Mouse (Mus musculus): Measurements from ENCODE around the gene Dnmt3l.
"Not testable (repeated sequence)": the region's sequence is repeated elsewhere in the genome, so short reads cannot be mapped to it uniquely, and the experiment has no call there.

Gene Dnmt3l

GRCm38 (mm10) chr10:78086444-78087061, 44.8 kb downstream of the Dnmt3l start:
- DNase-seq = peak; percentile 54 to 56

- DNase-seq = peak; percentile 63 to 66
Observed at GRCm38 (mm10) chr10:78087101-78087511, 45.4 kb downstream of the Dnmt3l start.

DNA sequence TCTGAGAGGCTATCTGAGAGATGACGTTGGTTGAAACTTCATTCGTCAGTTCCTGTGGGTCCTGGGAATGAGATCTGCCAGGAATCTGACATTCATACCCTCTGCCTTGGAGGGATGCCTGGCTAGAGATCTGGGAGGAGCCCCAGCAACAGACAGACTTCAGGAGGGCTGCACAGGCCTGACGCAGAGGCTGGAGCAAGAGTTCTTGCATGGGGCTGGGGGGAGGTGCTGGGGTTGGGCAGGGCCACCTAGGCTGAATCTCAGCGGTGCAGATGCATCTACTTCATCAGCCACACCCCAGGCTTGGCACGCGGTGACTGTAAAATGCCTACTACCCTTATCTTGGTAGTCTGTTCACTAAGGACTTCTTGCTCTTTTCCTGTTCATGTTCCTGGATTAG, 48.5 kb downstream of the Dnmt3l start:
- DNase-seq = no peak

DNA sequence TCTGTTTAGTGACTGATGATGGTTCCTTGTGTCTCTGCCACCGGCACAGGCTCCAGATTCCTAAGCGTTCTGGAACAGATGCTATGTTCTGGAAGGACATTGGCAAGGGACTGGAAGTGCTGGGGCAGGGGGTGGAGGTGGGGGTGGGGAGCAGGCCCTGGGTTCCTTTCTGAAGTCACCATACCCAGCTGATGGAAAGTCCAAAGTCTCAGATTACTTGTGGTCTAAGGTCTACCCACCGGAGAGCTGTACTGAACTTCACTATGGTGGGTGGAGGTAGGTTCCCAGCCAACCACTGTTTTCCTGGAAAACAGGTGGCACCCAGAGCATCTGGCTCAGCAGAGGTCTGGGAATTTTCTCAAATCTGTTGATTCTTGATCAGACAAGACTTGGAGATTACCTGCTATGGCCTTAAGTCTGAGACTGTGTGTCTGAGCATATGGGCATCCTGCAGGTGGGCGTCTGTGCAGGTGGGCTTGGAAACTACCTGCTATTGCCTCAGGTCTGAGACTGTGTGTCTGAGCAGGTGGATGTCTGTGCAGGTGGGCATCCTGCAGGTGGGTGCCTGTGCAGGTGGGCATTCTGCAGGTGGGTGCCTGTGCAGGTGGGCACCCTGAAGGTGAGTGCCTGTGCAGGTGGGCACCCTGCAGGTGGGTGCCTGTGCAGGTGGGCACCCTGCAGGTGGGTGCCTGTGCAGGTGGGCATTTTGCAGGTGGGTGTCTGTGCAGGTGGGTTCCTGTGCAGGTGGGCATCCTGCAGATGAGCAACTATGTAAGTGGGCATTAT, 49.2 kb downstream of the Dnmt3l start:
- no peak for DNase-seq

DNA sequence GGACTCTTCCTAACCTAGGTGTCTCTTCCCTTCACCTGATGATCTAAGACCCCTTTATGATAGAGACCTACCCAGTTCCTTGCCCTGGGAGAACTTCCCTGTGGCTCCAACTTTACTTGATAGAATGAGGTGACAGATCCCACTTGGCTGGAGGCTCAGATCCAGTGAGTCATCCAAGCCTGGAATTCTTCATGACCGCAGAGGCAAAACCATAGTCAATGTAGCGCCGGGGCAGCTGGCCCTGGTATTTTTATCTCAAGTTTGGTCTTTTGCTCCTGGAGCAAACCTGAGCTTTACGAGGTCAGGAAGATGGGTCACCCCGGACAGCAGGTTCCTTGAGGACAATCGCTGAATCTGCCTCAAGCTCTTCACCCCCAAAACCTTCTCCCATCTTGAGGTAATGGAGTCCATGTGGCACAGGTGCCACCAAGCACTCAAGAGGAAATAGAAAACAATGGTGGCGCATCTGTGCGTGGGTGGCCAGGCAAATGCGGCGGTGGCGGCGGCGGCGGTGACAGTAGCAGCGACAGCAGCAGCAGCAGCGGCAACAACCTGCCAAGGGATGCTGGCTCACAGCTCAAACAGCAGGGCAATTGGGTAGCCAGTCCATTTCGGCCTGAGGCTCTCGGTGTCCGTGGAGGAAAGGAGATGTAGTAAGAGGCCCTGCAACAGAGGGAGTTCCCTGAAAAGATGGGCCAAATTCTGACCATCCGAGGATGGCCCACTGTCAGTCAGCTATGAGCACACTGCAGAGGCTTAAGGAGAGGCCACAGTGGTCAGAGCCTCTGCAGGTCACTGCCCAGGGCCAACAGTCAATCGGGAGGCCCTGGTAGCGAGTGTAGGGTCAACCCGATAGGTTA, 50.3 kb downstream of the Dnmt3l start:
- peak; percentile 65 to 68 for DNase-seq

DNA sequence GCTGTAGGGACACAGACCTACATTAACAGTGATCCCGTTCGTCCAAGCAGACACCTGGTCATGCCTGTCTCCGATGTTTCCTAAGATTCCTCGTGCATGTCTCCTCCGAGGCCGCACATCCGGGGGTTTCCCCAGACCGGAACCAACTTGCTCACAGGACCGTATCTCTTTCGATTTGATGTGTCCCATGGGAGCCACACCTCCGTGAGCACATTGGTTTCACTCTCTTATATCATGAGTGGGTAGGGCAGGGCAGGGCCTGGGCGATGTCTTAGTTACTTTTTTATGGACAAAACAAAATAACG, 50.9 kb downstream of the Dnmt3l start:
- DNase-seq = peak; percentile 74 to 87

GRCm38 (mm10) chr10:78095221-78095620, 53.5 kb downstream of the Dnmt3l start:
- no peak for DNase-seq

GRCm38 (mm10) chr10:78095954-78096931, 54.5 kb downstream of the Dnmt3l start:
- no peak for DNase-seq

GRCm38 (mm10) chr10:78099860-78100259, 58.1 kb downstream of the Dnmt3l start:
- DNase-seq = not testable (repeated sequence)

DNA sequence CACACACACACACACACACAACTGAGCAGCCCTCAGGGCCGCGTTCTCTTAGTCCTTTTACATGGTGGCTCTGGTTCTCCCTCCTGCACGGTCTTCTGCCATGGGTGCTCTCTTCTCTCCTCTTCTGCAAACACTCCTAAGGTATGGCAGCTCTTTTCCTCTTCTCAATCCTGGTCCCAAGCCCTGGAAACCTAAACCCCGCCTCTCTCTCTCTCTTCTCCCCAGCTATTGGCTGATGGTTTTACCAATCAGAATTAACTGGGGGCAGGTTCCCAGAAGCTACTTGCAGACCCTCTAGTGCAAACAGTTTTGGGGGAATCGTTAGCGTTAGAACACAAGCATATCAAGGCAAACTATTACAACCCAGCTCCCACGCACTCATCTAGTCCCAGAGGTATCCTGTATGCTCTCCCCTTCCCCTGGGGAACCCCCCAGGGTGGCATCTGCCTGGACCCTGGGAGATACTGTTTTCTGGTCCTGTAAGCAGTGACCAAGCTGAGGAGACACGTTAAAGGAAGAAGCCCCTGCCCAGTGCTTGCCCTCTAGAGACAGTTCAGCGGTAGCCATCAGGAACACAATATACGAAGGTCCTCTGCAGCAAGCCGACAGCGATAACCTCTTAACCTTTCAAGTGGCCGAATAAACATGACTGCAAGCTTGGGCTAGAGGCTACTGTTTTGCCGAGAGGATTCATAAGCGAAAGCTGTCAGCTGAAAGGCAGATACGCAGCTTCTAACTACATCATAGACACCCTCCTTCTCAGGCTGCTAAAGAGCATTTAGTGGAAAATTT, 59.4 kb downstream of the Dnmt3l start:
- DNase-seq = no peak

DNA sequence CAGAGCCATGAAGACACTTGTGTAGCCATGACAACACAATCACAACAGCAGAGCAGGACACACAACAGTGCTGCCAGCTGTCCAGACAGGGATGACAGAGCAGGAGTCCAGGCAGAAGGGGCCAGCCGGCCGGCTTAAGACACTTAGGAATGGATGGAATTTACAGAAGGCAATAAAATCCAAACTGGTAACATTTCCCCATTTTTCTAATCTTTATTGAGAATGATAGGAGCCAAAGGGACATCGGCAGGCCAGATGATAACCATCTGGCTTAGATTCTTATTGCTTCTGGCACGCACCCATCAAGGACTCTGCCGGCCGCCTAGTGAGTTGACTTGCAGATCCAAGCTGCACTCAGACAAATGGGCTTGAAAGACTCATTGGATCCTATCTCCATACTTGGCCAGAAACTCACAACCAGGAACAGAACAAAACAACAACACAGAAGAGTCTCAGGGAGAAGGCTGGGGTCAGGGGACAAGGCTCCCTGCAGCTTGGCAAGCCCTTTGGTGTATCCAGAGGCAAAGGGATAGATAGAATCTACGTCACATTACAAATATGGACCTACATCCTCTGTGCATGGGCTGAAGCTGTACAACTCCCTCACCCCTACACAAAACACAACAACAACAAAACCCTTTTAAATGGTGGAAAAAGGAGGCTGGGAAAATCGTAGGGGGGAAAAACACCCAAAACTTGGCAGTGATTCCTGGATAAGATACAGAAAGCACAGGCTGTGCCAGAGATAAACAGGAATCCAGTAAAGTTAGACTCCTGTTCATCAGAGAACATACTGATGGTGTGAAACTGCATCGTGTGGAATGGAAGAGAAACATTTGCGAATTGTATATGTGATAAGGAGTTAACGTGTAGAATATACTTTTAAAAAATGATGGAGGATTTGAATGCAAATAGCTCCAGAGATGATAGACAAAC, 63.1 kb downstream of the Dnmt3l start:
- DNase-seq = no peak

DNA sequence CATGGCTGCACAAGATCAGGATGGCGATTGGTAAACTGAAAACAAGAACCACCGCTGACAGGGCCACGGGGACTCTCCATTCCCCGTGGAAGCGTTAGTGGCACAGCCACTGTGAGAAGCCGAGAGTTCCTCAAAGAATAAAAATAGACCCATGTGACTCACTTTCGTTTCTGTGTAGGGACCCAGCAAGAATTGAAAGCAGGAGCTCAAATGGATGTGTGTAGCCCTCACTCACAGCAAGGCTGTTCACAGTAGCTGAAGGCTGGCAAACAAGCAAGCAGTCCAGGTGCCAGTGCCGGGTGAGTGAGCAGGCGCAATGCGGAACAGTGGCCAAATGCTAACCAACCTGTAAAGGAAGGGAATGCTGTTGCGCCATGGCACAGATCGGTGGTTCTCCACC, 63.8 kb downstream of the Dnmt3l start:
- DNase-seq = peak; percentile 37 to 49
